Mouse (Mus musculus): ENCODE results near the gene Mecr. TPM values are rescaled to one million over a fixed set of nuclear protein-coding genes. Genes with fewer than 3 reads are reported as not detected.
"Not testable (repeated sequence)": the region's sequence is repeated elsewhere in the genome, so short reads cannot be mapped to it uniquely, and the experiment has no call there.

Gene Mecr
- 13.4 and 22.7 TPM in 2 replicates for polyA plus RNA-seq (2012; rRNA removed)

- peak; percentile 95 for DNase-seq
- WGBS: under 1% methylated on average over 37 of the region's 37 CpGs
- TF ChIP-seq POLR2A (IDR thresholded peaks at IDR 0.05; ENCODE audit: borderline replicate concordance, extremely low read depth, low read depth, low read length): peak; percentile 66; the same call in 1 of the 2 replicates
- no peak for TF ChIP-seq CTCF (IDR thresholded peaks at IDR 0.05; ENCODE audit: insufficient read depth, low read length)
Observed at GRCm38 (mm10) chr4:131843290-131843743, at the start of gene Mecr. Mecr (plus strand) TSS chr4:131843470.

GRCm38 (mm10) chr4:131796312-131797080 lies 46.8 kb upstream of the Mecr start:
- no peak for DNase-seq
- WGBS: 73% methylated on average over 14 of the region's 14 CpGs
- no peak overlapping the region for H3K4me3 ChIP-seq (replicated peaks; ENCODE audit: extremely low read depth, low read depth, low read length)
- H3K4me1 ChIP-seq (ENCODE audit: control insufficient read depth, insufficient read depth, low read length): no peaks in the 10 kb centered on the region
- TF ChIP-seq POLR2A (IDR thresholded peaks at IDR 0.05; ENCODE audit: borderline replicate concordance, extremely low read depth, low read depth, low read length): no peak
- TF ChIP-seq CTCF (IDR thresholded peaks at IDR 0.05; ENCODE audit: insufficient read depth, low read length): no peak

More at GRCm38 (mm10) chr4:131843290-131843743, at the start of gene Mecr:
- peak within 1 kb of the TSS; percentile 90 for H3K4me3 ChIP-seq (replicated peaks; ENCODE audit: extremely low read depth, low read depth, low read length)
- 0 out of 2 replicates have a peak, but pooled peaks cover 1% of the 10 kb centered on the region for H3K4me1 ChIP-seq (ENCODE audit: control insufficient read depth, insufficient read depth, low read length)

GRCm38 (mm10) chr4:131797483-131797882 lies 45.8 kb upstream of the Mecr start:
- Histone ChIP-seq H3K4me3 (replicated peaks; ENCODE audit: extremely low read depth, low read depth, low read length) (no peak overlapping the region), H3K4me1 (ENCODE audit: control insufficient read depth, insufficient read depth, low read length) (no peaks in the 10 kb centered on the region)
- TF ChIP-seq CTCF (IDR thresholded peaks at IDR 0.05; ENCODE audit: insufficient read depth, low read length): no peak
- TF ChIP-seq POLR2A (IDR thresholded peaks at IDR 0.05; ENCODE audit: borderline replicate concordance, extremely low read depth, low read depth, low read length): no peak
- DNase-seq: no peak
- 76% methylated on average over 7 of the region's 7 CpGs for WGBS

GRCm38 (mm10) chr4:131797920-131798319 lies 45.4 kb upstream of the Mecr start:
- no peak for DNase-seq
- no peak for TF ChIP-seq CTCF (IDR thresholded peaks at IDR 0.05; ENCODE audit: insufficient read depth, low read length)
- no peak for TF ChIP-seq POLR2A (IDR thresholded peaks at IDR 0.05; ENCODE audit: borderline replicate concordance, extremely low read depth, low read depth, low read length)
- H3K4me1 ChIP-seq (ENCODE audit: control insufficient read depth, insufficient read depth, low read length): no peaks in the 10 kb centered on the region
- H3K4me3 ChIP-seq (replicated peaks; ENCODE audit: extremely low read depth, low read depth, low read length): no peak overlapping the region
- WGBS: 84% methylated on average over 12 of the region's 12 CpGs

- 66% methylated on average over 4 of the region's 4 CpGs for WGBS
- no peak overlapping the region for H3K4me3 ChIP-seq (replicated peaks; ENCODE audit: extremely low read depth, low read depth, low read length)
- TF ChIP-seq CTCF (IDR thresholded peaks at IDR 0.05; ENCODE audit: insufficient read depth, low read length): no peak
- TF ChIP-seq POLR2A (IDR thresholded peaks at IDR 0.05; ENCODE audit: borderline replicate concordance, extremely low read depth, low read depth, low read length): no peak
Observed at GRCm38 (mm10) chr4:131798968-131799367, 44.3 kb upstream of the Mecr start.

GRCm38 (mm10) chr4:131803846-131804245 lies 39.4 kb upstream of the Mecr start:
- Histone ChIP-seq H3K4me3 (replicated peaks; ENCODE audit: extremely low read depth, low read depth, low read length) (no peak overlapping the region), H3K4me1 (ENCODE audit: control insufficient read depth, insufficient read depth, low read length) (0 out of 2 replicates have a peak, but pooled peaks cover 2% of the 10 kb centered on the region)
- no peak for DNase-seq
- WGBS: 62% methylated on average over 9 of the region's 9 CpGs
- no peak for TF ChIP-seq CTCF (IDR thresholded peaks at IDR 0.05; ENCODE audit: insufficient read depth, low read length)
- TF ChIP-seq POLR2A (IDR thresholded peaks at IDR 0.05; ENCODE audit: borderline replicate concordance, extremely low read depth, low read depth, low read length): no peak

More at GRCm38 (mm10) chr4:131798968-131799367, 44.3 kb upstream of the Mecr start:
- 0 out of 2 replicates have a peak, but pooled peaks cover 2% of the 10 kb centered on the region for H3K4me1 ChIP-seq (ENCODE audit: control insufficient read depth, insufficient read depth, low read length)
- DNase-seq: no peak

GRCm38 (mm10) chr4:131804732-131805131 lies 38.5 kb upstream of the Mecr start:
- 90% methylated on average over 6 of the region's 6 CpGs for WGBS
- not testable (repeated sequence) for DNase-seq; H3K4me3 ChIP-seq (replicated peaks; ENCODE audit: extremely low read depth, low read depth, low read length); H3K4me1 ChIP-seq (ENCODE audit: control insufficient read depth, insufficient read depth, low read length)

- 60% methylated on average over 3 of the region's 3 CpGs for WGBS
- TF ChIP-seq POLR2A (IDR thresholded peaks at IDR 0.05; ENCODE audit: borderline replicate concordance, extremely low read depth, low read depth, low read length): no peak
- no peak for TF ChIP-seq CTCF (IDR thresholded peaks at IDR 0.05; ENCODE audit: insufficient read depth, low read length)
- Histone ChIP-seq H3K4me1 (ENCODE audit: control insufficient read depth, insufficient read depth, low read length) (0 out of 2 replicates have a peak, but pooled peaks cover 2% of the 10 kb centered on the region), H3K4me3 (replicated peaks; ENCODE audit: extremely low read depth, low read depth, low read length) (no peak overlapping the region)
- no peak for DNase-seq
Observed at GRCm38 (mm10) chr4:131805255-131805654, 38.0 kb upstream of the Mecr start.

- H3K4me3 ChIP-seq (replicated peaks; ENCODE audit: extremely low read depth, low read depth, low read length): no peak overlapping the region
- no peak for DNase-seq
- TF ChIP-seq POLR2A (IDR thresholded peaks at IDR 0.05; ENCODE audit: borderline replicate concordance, extremely low read depth, low read depth, low read length): no peak
- no peak for TF ChIP-seq CTCF (IDR thresholded peaks at IDR 0.05; ENCODE audit: insufficient read depth, low read length)
- 86% methylated on average over 11 of the region's 11 CpGs for WGBS
- peaks cover 15% of the 10 kb centered on the region for H3K4me1 ChIP-seq (ENCODE audit: control insufficient read depth, insufficient read depth, low read length)
Observed at GRCm38 (mm10) chr4:131812458-131812857, 30.8 kb upstream of the Mecr start.

GRCm38 (mm10) chr4:131813798-131814197 lies 29.5 kb upstream of the Mecr start:
- TF ChIP-seq CTCF (IDR thresholded peaks at IDR 0.05; ENCODE audit: insufficient read depth, low read length) (no peak), POLR2A (IDR thresholded peaks at IDR 0.05; ENCODE audit: borderline replicate concordance, extremely low read depth, low read depth, low read length) (no peak)
- WGBS: 53% methylated on average over 7 of the region's 7 CpGs
- no peak for DNase-seq
- H3K4me1 ChIP-seq (ENCODE audit: control insufficient read depth, insufficient read depth, low read length): peaks cover 15% of the 10 kb centered on the region
- H3K4me3 ChIP-seq (replicated peaks; ENCODE audit: extremely low read depth, low read depth, low read length): no peak overlapping the region

All from lung, adult 2 months (tissue).